Mouse (Mus musculus): ENCODE results near the gene Maml2.

The Maml2 gene

GRCm38 (mm10) chr9:13297668-13298512, at the start of gene Maml2:
Gene Maml2, plus strand, starts transcription at chr9:13297957.
- peak; percentile 80 for DNase-seq

- DNase-seq: no peak
Measured at GRCm38 (mm10) chr9:13248104-13248503, 49.7 kb upstream of the Maml2 start.

- DNase-seq: no peak
Measured at GRCm38 (mm10) chr9:13251251-13251650, 46.5 kb upstream of the Maml2 start.

- DNase-seq: no peak
Measured at GRCm38 (mm10) chr9:13256726-13257125, 41.0 kb upstream of the Maml2 start.

GRCm38 (mm10) chr9:13258173-13258572, 39.6 kb upstream of the Maml2 start:
- no peak for DNase-seq

GRCm38 (mm10) chr9:13260980-13261379, 36.8 kb upstream of the Maml2 start:
- no peak for DNase-seq

GRCm38 (mm10) chr9:13273219-13273618, 24.5 kb upstream of the Maml2 start:
- no peak for DNase-seq

GRCm38 (mm10) chr9:13287482-13287881, 10.3 kb upstream of the Maml2 start:
- no peak for DNase-seq

- DNase-seq: peak; percentile 89
Measured at GRCm38 (mm10) chr9:13296274-13297121, 1.3 kb upstream of the Maml2 start.

- DNase-seq: peak; percentile 50
Measured at GRCm38 (mm10) chr9:13297122-13297667, 562 bp upstream of the Maml2 start.

GRCm38 (mm10) chr9:13298513-13298878, 739 bp downstream of the Maml2 start:
- DNase-seq: peak; percentile 57

GRCm38 (mm10) chr9:13299190-13299589, 1.4 kb downstream of the Maml2 start:
- DNase-seq: no peak

GRCm38 (mm10) chr9:13300041-13300441, 2.3 kb downstream of the Maml2 start:
- no peak for DNase-seq

- no peak for DNase-seq
Measured at GRCm38 (mm10) chr9:13300891-13301782, 3.4 kb downstream of the Maml2 start.

- no peak for DNase-seq
Measured at GRCm38 (mm10) chr9:13302183-13302825, 4.5 kb downstream of the Maml2 start.

GRCm38 (mm10) chr9:13303099-13303771, 5.5 kb downstream of the Maml2 start:
- DNase-seq: no peak

GRCm38 (mm10) chr9:13303976-13304375, 6.2 kb downstream of the Maml2 start:
- DNase-seq: no peak

- DNase-seq: no peak
Measured at GRCm38 (mm10) chr9:13306471-13306870, 8.7 kb downstream of the Maml2 start.

- DNase-seq: no peak
Measured at GRCm38 (mm10) chr9:13307226-13307625, 9.5 kb downstream of the Maml2 start.

GRCm38 (mm10) chr9:13308718-13309117, 11.0 kb downstream of the Maml2 start:
- DNase-seq: no peak

GRCm38 (mm10) chr9:13309807-13310206, 12.1 kb downstream of the Maml2 start:
- no peak for DNase-seq
